Mouse (Mus musculus) heart, embryonic 15.5 days (tissue): Measurements from ENCODE around the gene Map2k3. TPM values are rescaled to one million over a fixed set of nuclear protein-coding genes. Genes with fewer than 3 reads are reported as not detected.
"Not testable (repeated sequence)": the region's sequence is repeated elsewhere in the genome, so short reads cannot be mapped to it uniquely, and the experiment has no call there.

Source experiments
- ATAC-seq: fragments of 200-750 bp; cut with Nextera tagmentation; replicated peaks from 2 replicates; pipeline ENCODE4 v1.8.0; 2017; ENCODE audit warnings: low read depth, moderate TSS enrichment; ENCODE audit not compliant: insufficient number of reproducible peaks, insufficient read depth, low FRiP score
- H3K27ac ChIP-seq: fragments of 300-500 bp; sonication (generic); 2 replicates; pipeline ENCODE4 v1.5.1; 2015; ENCODE audit warnings: mild to moderate bottlenecking, inconsistent platforms
- H3K27me3 ChIP-seq: fragments of 300-500 bp; sonication (generic); 2 replicates; pipeline ENCODE4 v1.6.1; 2015; ENCODE audit warnings: inconsistent platforms
- H3K36me3 ChIP-seq: fragments of 300-500 bp; sonication (generic); 2 replicates; pipeline ENCODE4 v1.6.1; 2015; ENCODE audit warnings: mild to moderate bottlenecking, inconsistent platforms
- H3K4me1 ChIP-seq: fragments of 300-500 bp; sonication (generic); replicated peaks from 2 replicates; pipeline ENCODE4 v1.6.1; 2015; ENCODE audit warnings: inconsistent platforms
- H3K4me2 ChIP-seq: fragments of 300-500 bp; sonication (generic); 2 replicates; pipeline ENCODE4 v1.6.1; 2015; ENCODE audit warnings: inconsistent platforms, mild to moderate bottlenecking, moderate library complexity
- H3K4me3 ChIP-seq: fragments of 300-500 bp; sonication (generic); 2 replicates; pipeline ENCODE4 v1.5.1; 2015; ENCODE audit warnings: mild to moderate bottlenecking, inconsistent platforms
- H3K9ac ChIP-seq: fragments of 300-500 bp; sonication (generic); 2 replicates; pipeline ENCODE4 v1.6.1; 2015; ENCODE audit warnings: mild to moderate bottlenecking, inconsistent platforms
- H3K9me3 ChIP-seq: fragments of 300-500 bp; sonication (generic); replicated peaks from 2 replicates; pipeline ENCODE4 v1.6.1; 2016; ENCODE audit warnings: inconsistent platforms
- WGBS: fragments of 180-500 bp; shearing (Covaris S2); methylation state at CpG from one replicate; pipeline ENCODE4 v1.1.7; 2015; ENCODE audit warnings: mixed read lengths; 5-methylcytosine and 5-hydroxymethylcytosine counted together
- polyA plus RNA-seq: library from polyadenylated mRNA; unstranded; fragments of >200 nt; fragmentation: Nextera tagmentation; extraction: Ambion mirVana; gene quantifications from 2 replicates; pipeline ENCODE4 v1.2.1, GENCODE M21; 2015

Map2k3 gene
- 53.3 and 76.0 TPM in 2 replicates for polyA plus RNA-seq

GRCm38 (mm10) chr11:60931869-60932481, at the start of gene Map2k3:
Gene Map2k3, plus strand, starts transcription at chr11:60932033.
- Histone ChIP-seq H3K27me3 (no peaks in the 10 kb centered on the region), H3K9me3 (no peaks in the 10 kb centered on the region), H3K36me3 (no peaks in the 10 kb centered on the region), H3K4me2 (peak within 1 kb of the TSS; percentile 76), H3K27ac (peak within 1 kb of the TSS; percentile 83), H3K9ac (peak within 1 kb of the TSS; percentile 90), H3K4me3 (peak within 1 kb of the TSS; percentile 89), H3K4me1 (peaks cover 58% of the 10 kb centered on the region)
- peak; percentile 93 for ATAC-seq
- under 1% methylated on average over 59 of the region's 59 CpGs for WGBS

DNA sequence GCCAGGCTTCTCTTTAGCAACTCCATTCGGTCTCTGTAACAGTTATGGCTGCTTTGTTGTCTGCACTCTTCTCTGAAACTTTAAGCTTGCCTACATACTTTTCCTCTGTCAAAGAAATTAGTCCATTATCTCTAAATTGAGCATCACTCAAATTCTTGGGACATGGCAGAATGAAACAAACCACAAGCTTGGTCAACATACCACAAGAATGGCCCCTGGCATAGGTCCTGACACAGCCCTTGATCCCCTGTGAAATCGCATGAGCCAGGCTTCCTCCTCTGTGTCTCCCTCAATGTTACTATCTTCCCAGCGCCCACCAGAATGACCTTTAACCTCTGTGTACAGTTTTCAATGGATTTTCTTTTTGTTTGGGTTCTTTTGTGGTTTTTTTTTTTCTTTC, 49.4 kb upstream of the Map2k3 start:
- 77% methylated on average over 3 of the region's 3 CpGs for WGBS
- Histone ChIP-seq H3K27me3 (no peaks in the 10 kb centered on the region), H3K9me3 (no peaks in the 10 kb centered on the region), H3K36me3 (no peaks in the 10 kb centered on the region), H3K9ac (no peak overlapping the region), H3K4me3 (no peak overlapping the region), H3K4me1 (peaks cover 23% of the 10 kb centered on the region), H3K27ac (no peak overlapping the region), H3K4me2 (no peak overlapping the region)
- ATAC-seq, result no peak

- not testable (repeated sequence) for H3K36me3 ChIP-seq, H3K27me3 ChIP-seq, ATAC-seq, H3K9me3 ChIP-seq, H3K4me2 ChIP-seq, H3K4me3 ChIP-seq, H3K27ac ChIP-seq, H3K9ac ChIP-seq
- H3K4me1 ChIP-seq, result peaks cover 16% of the 10 kb centered on the region
- 82% methylated on average over 3 of the region's 3 CpGs for WGBS
Observed at GRCm38 (mm10) chr11:60886986-60887385, 44.8 kb upstream of the Map2k3 start.

DNA sequence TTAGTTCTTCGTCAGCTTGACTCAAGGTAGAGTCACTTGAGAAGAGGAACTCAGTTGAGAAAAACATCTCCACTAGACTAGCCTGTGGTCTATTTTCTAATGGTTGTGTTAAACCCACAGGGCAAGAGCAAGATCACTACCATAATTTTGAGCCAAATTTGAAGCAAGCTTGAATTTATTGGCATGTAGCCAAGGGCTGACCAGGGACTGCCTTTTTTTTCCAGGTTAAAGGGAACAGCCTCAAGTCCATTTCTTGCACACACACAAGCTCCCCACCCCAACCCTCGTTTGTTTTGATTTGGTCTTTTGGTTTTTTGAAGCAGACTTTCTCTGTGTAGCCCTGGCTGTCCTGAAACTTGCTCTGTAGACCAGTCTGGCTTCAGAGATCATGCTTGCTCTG, 42.0 kb upstream of the Map2k3 start:
- H3K36me3 ChIP-seq, result no peaks in the 10 kb centered on the region
- ATAC-seq, result no peak
- no peak overlapping the region for H3K27ac ChIP-seq
- H3K9me3 ChIP-seq, result no peaks in the 10 kb centered on the region
- no peak overlapping the region for H3K9ac ChIP-seq
- 65% methylated on average over 2 of the region's 2 CpGs for WGBS
- H3K4me1 ChIP-seq, result peaks cover 9% of the 10 kb centered on the region
- H3K4me2 ChIP-seq, result no peak overlapping the region
- no peak overlapping the region for H3K4me3 ChIP-seq
- H3K27me3 ChIP-seq, result no peaks in the 10 kb centered on the region

DNA sequence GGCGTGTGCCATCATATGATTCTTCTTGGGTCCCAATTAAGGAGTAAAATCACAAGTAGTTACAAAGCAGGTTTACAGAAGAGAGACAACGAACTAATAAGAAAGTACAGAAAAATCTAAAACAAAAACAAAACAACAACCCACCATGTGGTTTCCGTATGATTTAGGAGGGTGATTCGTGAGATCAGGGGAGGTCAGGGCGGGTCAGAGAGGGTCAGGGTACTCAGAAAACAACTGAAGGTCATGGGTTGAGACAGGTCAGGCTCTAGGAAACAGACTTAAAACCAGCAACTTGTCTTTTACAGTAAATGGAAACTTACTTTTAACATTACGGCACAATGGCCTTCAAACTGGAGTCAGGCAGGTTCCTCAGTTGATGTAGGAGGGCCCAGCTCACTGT, 41.5 kb upstream of the Map2k3 start:
- Histone ChIP-seq H3K4me3 (no peak overlapping the region), H3K4me2 (no peak overlapping the region), H3K4me1 (peaks cover 9% of the 10 kb centered on the region), H3K36me3 (no peaks in the 10 kb centered on the region), H3K9ac (no peak overlapping the region), H3K9me3 (no peaks in the 10 kb centered on the region), H3K27ac (no peak overlapping the region), H3K27me3 (no peaks in the 10 kb centered on the region)
- no peak for ATAC-seq
- WGBS, result 75% methylated on average over 6 of the region's 6 CpGs

DNA sequence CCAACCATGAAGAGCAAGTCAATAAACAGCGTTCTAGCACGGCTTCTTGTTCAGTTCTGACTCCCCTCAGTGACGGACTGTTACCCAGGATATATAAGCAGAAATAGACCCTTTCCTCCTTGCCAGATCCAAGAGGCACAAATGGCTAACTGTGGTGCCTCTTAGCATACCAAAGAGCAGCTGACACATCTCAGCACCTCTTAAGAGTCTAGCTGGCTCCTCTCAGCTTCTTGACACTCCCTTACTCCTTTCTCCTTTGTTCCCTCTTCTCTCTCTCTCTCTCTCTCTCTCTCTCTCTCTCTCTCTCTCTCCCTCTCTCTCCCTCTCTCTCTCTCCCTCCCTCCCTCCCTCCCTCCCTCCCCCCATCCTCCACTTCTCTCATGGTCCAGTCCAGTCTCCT, 41.1 kb upstream of the Map2k3 start:
- WGBS, result 42% methylated on average over 3 of the region's 3 CpGs
- Histone ChIP-seq H3K4me2 (no peak overlapping the region), H3K9me3 (no peaks in the 10 kb centered on the region), H3K27me3 (no peaks in the 10 kb centered on the region), H3K36me3 (no peaks in the 10 kb centered on the region), H3K27ac (no peak overlapping the region), H3K4me1 (peaks cover 12% of the 10 kb centered on the region), H3K4me3 (no peak overlapping the region), H3K9ac (no peak overlapping the region)
- no peak for ATAC-seq

- Histone ChIP-seq H3K4me1 (peaks cover 10% of the 10 kb centered on the region), H3K9ac (no peak overlapping the region), H3K36me3 (no peaks in the 10 kb centered on the region), H3K27me3 (no peaks in the 10 kb centered on the region), H3K4me2 (no peak overlapping the region), H3K9me3 (no peaks in the 10 kb centered on the region), H3K27ac (peak overlapping the region; percentile 31), H3K4me3 (no peak overlapping the region)
- no peak for ATAC-seq
- WGBS, result 11% methylated on average over 4 of the region's 4 CpGs
Observed at GRCm38 (mm10) chr11:60895915-60896314, 35.9 kb upstream of the Map2k3 start.

DNA sequence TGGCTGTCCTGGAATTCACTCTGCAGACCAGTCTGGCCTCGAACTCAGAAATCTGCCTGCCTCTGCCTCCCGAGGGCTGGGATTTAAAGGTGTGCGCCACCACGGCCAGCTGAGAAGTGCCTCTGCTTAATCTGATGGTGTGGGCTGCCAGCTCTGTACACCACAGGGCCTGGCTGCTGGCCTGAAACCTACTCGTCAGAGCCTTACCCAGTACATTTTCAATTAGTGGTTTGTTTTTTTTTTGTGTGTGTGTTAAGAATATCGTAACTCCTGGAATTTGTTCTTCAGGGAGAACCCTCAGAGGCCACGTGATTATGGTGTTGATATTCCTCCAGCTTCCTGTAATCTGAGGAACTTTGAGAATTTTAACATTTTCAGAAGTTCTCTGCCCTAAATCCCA, 29.8 kb upstream of the Map2k3 start:
- H3K9ac ChIP-seq, result no peak overlapping the region
- ATAC-seq, result no peak
- H3K27me3 ChIP-seq, result no peaks in the 10 kb centered on the region
- 69% methylated on average over 7 of the region's 7 CpGs for WGBS
- H3K4me2 ChIP-seq, result no peak overlapping the region
- peaks cover 28% of the 10 kb centered on the region for H3K36me3 ChIP-seq
- no peak overlapping the region for H3K27ac ChIP-seq
- H3K4me3 ChIP-seq, result no peak overlapping the region
- no peaks in the 10 kb centered on the region; the same call in 1 of the 2 replicates for H3K4me1 ChIP-seq
- H3K9me3 ChIP-seq, result no peaks in the 10 kb centered on the region

DNA sequence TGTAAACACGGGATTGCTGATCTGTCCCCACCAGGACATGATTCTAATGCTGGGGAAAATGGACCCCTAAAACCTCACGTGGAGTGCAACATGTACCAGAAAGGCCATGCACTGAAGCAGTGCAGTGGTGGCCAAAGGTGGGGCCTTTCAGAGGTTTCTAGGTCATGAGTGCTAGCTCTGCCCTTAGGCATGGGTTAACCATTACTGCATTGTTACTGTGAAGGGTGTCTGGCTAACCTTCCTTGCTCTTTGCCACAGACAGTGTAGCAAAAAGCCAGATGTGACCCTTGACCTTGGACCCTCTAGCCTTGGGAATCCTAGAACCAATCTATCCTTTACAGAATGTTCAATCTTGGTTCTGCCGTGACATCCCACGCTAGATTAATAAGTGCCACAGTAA, 29.3 kb upstream of the Map2k3 start:
- Histone ChIP-seq H3K27ac (no peak overlapping the region), H3K27me3 (no peaks in the 10 kb centered on the region), H3K4me3 (no peak overlapping the region), H3K9ac (no peak overlapping the region), H3K9me3 (no peaks in the 10 kb centered on the region), H3K4me2 (no peak overlapping the region), H3K4me1 (no peaks in the 10 kb centered on the region), H3K36me3 (peaks cover 28% of the 10 kb centered on the region)
- WGBS, result 61% methylated on average over 4 of the region's 4 CpGs
- ATAC-seq, result no peak

- no peaks in the 10 kb centered on the region for H3K9me3 ChIP-seq
- H3K9ac ChIP-seq, result no peak overlapping the region
- 81% methylated on average over 6 of the region's 6 CpGs for WGBS
- H3K27ac ChIP-seq, result no peak overlapping the region
- H3K4me2 ChIP-seq, result no peak overlapping the region
- ATAC-seq, result no peak
- no peak overlapping the region for H3K4me3 ChIP-seq
- H3K27me3 ChIP-seq, result no peaks in the 10 kb centered on the region
- H3K36me3 ChIP-seq, result peaks cover 28% of the 10 kb centered on the region
- no peaks in the 10 kb centered on the region for H3K4me1 ChIP-seq
Observed at GRCm38 (mm10) chr11:60903661-60904061, 28.2 kb upstream of the Map2k3 start.

DNA sequence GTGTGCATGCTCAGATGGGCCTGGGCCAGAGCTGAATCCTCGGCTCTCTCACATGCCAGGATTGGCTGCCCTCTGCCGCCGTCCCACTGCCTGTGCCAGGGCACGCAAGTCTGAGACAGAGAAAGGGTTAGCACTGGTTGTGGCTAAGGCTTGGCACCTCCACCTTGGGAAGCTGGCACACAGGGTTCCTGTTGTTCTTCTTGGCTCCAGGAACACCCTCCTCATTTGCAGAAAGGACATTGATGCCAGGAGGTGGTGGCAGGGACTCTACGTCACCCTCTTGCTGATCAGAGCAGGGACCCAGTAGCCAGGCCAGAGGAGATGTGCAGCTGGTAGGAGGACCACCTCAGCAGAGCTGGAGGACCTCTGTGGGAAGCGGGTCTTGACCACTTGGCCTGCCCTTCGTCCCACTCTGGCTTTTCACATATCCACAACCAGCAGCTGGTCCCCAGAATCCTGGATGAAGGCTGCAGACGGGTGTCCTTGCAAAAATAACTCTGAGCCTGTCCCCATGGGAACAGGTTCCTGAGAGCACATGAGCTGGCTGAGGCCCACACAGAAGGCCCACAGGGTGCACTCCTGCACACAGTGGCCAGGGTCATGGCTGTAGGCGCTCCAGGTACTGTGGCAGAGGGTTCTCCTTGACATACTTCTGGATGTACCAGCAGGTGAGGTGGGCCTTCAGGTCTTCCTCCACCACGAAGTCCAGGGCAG, 26.3 kb upstream of the Map2k3 start:
- no peak for ATAC-seq
- H3K36me3 ChIP-seq, result peaks cover 28% of the 10 kb centered on the region

GRCm38 (mm10) chr11:60906449-60906848, 25.4 kb upstream of the Map2k3 start:
- H3K4me2 ChIP-seq, result no peak overlapping the region
- H3K27me3 ChIP-seq, result no peaks in the 10 kb centered on the region
- WGBS, result 86% methylated on average over 4 of the region's 4 CpGs
- ATAC-seq, result no peak
- H3K36me3 ChIP-seq, result peaks cover 28% of the 10 kb centered on the region
- no peak overlapping the region for H3K4me3 ChIP-seq
- no peaks in the 10 kb centered on the region for H3K9me3 ChIP-seq
- H3K27ac ChIP-seq, result no peak overlapping the region
- H3K9ac ChIP-seq, result no peak overlapping the region
- H3K4me1 ChIP-seq, result peaks cover 1% of the 10 kb centered on the region; the same call in 1 of the 2 replicates

More for the DNA sequence above, 26.3 kb upstream of the Map2k3 start:
- H3K27ac ChIP-seq, result no peak overlapping the region
- WGBS, result 82% methylated on average over 10 of the region's 10 CpGs
- H3K4me1 ChIP-seq, result no peaks in the 10 kb centered on the region
- H3K4me3 ChIP-seq, result no peak overlapping the region
- no peaks in the 10 kb centered on the region for H3K9me3 ChIP-seq
- H3K4me2 ChIP-seq, result no peak overlapping the region
- no peaks in the 10 kb centered on the region for H3K27me3 ChIP-seq
- no peak overlapping the region for H3K9ac ChIP-seq
